Comparison of ENCODE assay signal across 8 mouse cellular contexts in genomic region chr1:75317241-75318201, GRCm38 (mm10). TPM values are rescaled to one million over a fixed set of nuclear protein-coding genes. Genes with fewer than 3 reads are reported as not detected.
DNase-seq lines count a peak whose midpoint lies in the region; ATAC-seq lines count a peak whose summit lies in the region.

Dnpep (minus strand) TSS chr1:75317990.

- peak within 1 kb of the TSS; percentile 86 for H3K9ac ChIP-seq in hindbrain, embryonic 16.5 days (ENCODE audit: low read depth, low read length)

- no peaks in the 10 kb centered on the region for H3K79me2 ChIP-seq in macrophage (ENCODE audit: inconsistent target)

- peak within 1 kb of the TSS; percentile 79 for H3K4me2 ChIP-seq in hindbrain, embryonic 16.5 days (ENCODE audit: low read length)

- peaks cover 6% of the 10 kb centered on the region for H3K4me1 ChIP-seq in hindbrain, embryonic 16.5 days (ENCODE audit: control insufficient read depth, insufficient read depth, low read depth, low read length)

- H3K36me3 ChIP-seq in hindbrain, embryonic 16.5 days (ENCODE audit: control insufficient read depth, insufficient read depth, low read length) = peaks cover 18% of the 10 kb centered on the region
- H3K36me3 ChIP-seq in macrophage (ENCODE audit: inconsistent target) = peaks cover 24% of the 10 kb centered on the region

- peak within 1 kb of the TSS; percentile 77 for H3K4me3 ChIP-seq in hindbrain, embryonic 16.5 days (ENCODE audit: low read length)
- peak within 1 kb of the TSS; percentile 82 for H3K4me3 ChIP-seq in macrophage (ENCODE audit: inconsistent target)

- ATAC-seq in hindbrain, embryonic 16.5 days = peak; percentile 98

- H3K9me3 ChIP-seq in hindbrain, embryonic 16.5 days (ENCODE audit: control insufficient read depth, low read length) = no peaks in the 10 kb centered on the region

- DNase-seq in WW6 (ENCODE audit: low read depth, low spot score) = peak; percentile 99
- peak; percentile 98 to 99 for DNase-seq in cerebellum, postnatal 4 days (ENCODE audit: low spot score in 2 of 2)
- peak; percentile 100 for DNase-seq in gastrocnemius, adult 18-20 months (ENCODE audit: low spot score)
- peak; percentile 100 for DNase-seq in left cerebral cortex, adult 18-20 months (ENCODE audit: low spot score in 2 of 2)
- DNase-seq in right cerebral cortex, adult 18-20 months = peak; percentile 100
- DNase-seq in urinary bladder, postnatal 10 days (ENCODE audit: low spot score) = peak; percentile 100

- H3K27ac ChIP-seq in hindbrain, embryonic 16.5 days (ENCODE audit: low read depth, low read length) = peak within 1 kb of the TSS; percentile 92
- peak within 1 kb of the TSS; percentile 85 for H3K27ac ChIP-seq in macrophage

- no peaks in the 10 kb centered on the region for H3K27me3 ChIP-seq in hindbrain, embryonic 16.5 days (replicated peaks; ENCODE audit: control insufficient read depth, insufficient read depth, low read length)

- WGBS in hindbrain, embryonic 16.5 days = under 1% methylated on average over 91 of the region's 92 CpGs
- WGBS in macrophage (ENCODE audit: missing documents) = 1% methylated on average over 92 of the region's 92 CpGs

RNA-seq across cellular contexts. Expression of gene Dnpep, which starts in this region (rescaled TPM):
- 10 to 100 TPM; 42.4 to 47.6 TPM for total RNA-seq in gastrocnemius, adult 18-20 months (2021)
- polyA plus RNA-seq in hindbrain, embryonic 16.5 days (2015; fragmentation: Nextera tagmentation; extraction: Ambion mirVana) = 149 and 150 TPM in 2 replicates
- 10 to 100 TPM; 56.5 to 57.4 TPM for total RNA-seq in left cerebral cortex, adult 18-20 months (2021)
- 10 to 100 TPM in 25 of 26 experiments, 1 to 10 TPM in 1; 7.2 to 47.7 (median 25.7) TPM for total RNA-seq in macrophage (2018; cell fraction: chromatin; rRNA removed)
- total RNA-seq in macrophage (2018; cell fraction: cytosol; rRNA removed) = 10 to 100 TPM; 23.1 to 38.4 (median 32.1) TPM
- 10 to 100 TPM in 25 of 26 experiments, 1 to 10 TPM in 1; 5.9 to 29.6 (median 18.9) TPM for total RNA-seq in macrophage (2018; cell fraction: nucleus; rRNA removed)
- polyA plus RNA-seq in macrophage (2018) = 28.9 to 35.0 TPM (median 29.8 TPM) in 3 replicates

Comparison
In these comparisons a context has a peak if more than half of its experiments do, and no peak if none do; other contexts are left out.
1. Peak in every context shown above with its lines: DNase-seq, ATAC-seq, H3K4me3 ChIP-seq and H3K27ac ChIP-seq.